In genomic region chr4:132972556-132972955, GRCm38 (mm10) we compare ENCODE assay signal across 19 mouse cellular contexts. TPM values are rescaled to one million over a fixed set of nuclear protein-coding genes. Genes with fewer than 3 reads are reported as not detected.
A peak's percentile ranks its signal among the peaks of the same experiment; 100 is the strongest.
DNase-seq lines count a peak whose midpoint lies in the region; ATAC-seq lines count a peak whose summit lies in the region.
"Had no signal": no experiment of that assay in that cellular context is flagged by ENCODE, and none has a peak within 500 bp of the region (broad histone marks: within the 10 kb centered on the region; RNA-seq: fewer than 3 reads in every experiment).

No protein-coding gene starts in this region.

- H3K4me1 ChIP-seq in forebrain, embryonic 14.5 days (ENCODE audit: control insufficient read depth, insufficient read depth, low read length) = peaks cover 14% of the 10 kb centered on the region; the same call in 1 of the 2 replicates
- peaks cover 18% of the 10 kb centered on the region for H3K4me1 ChIP-seq in forebrain, embryonic 16.5 days (replicated peaks; ENCODE audit: control insufficient read depth, insufficient read depth, low read length)
- H3K4me1 ChIP-seq in lung, embryonic 15.5 days = peaks cover 30% of the 10 kb centered on the region

- 15% methylated on average over 2 of the region's 2 CpGs for WGBS in forebrain, embryonic 14.5 days
- 9% methylated on average over 2 of the region's 2 CpGs for WGBS in forebrain, embryonic 16.5 days
- 25% methylated on average over 2 of the region's 2 CpGs for WGBS in lung, embryonic 15.5 days

- no peaks in the 10 kb centered on the region for H3K36me3 ChIP-seq in forebrain, embryonic 14.5 days (ENCODE audit: control insufficient read depth, insufficient read depth, low read length)
- H3K36me3 ChIP-seq in forebrain, embryonic 16.5 days (ENCODE audit: control insufficient read depth, insufficient read depth) = no peaks in the 10 kb centered on the region
- no peaks in the 10 kb centered on the region for H3K36me3 ChIP-seq in lung, embryonic 15.5 days
- H3K36me3 ChIP-seq: embryonic facial prominence, embryonic 10.5 days; heart, embryonic 10.5 days; hindbrain, embryonic 12.5 days had no signal

- H3K9me3 ChIP-seq in forebrain, embryonic 14.5 days (replicated peaks; ENCODE audit: control insufficient read depth, low read length) = no peaks in the 10 kb centered on the region
- H3K9me3 ChIP-seq in forebrain, embryonic 16.5 days (ENCODE audit: control insufficient read depth, low read length) = no peaks in the 10 kb centered on the region
- H3K9me3 ChIP-seq in lung, embryonic 15.5 days = no peaks in the 10 kb centered on the region
- H3K9me3 ChIP-seq: embryonic facial prominence, embryonic 10.5 days; forebrain, embryonic 13.5 days; heart, embryonic 10.5 days; hindbrain, embryonic 12.5 days had no signal

- peak; percentile 58 for DNase-seq in forebrain, embryonic 14.5 days (ENCODE audit: low spot score)
- no peak for DNase-seq in lung, postnatal 10 days
- DNase-seq in thymus, postnatal 25 days = peak; percentile 35
- no peak for DNase-seq in thymus, postnatal 10 days (ENCODE audit: low spot score in 2 of 2)
- no peak for DNase-seq in embryo, embryonic 9.5 days (ENCODE audit: extremely low spot score)
- DNase-seq: adrenal gland, postnatal 10 days; cerebellum, adult 18-20 months; cerebellum, adult 9-11 months; cerebellum, postnatal 36 days; gastrocnemius, postnatal 36 days; heart, adult 11 months; heart, postnatal 10 days; heart, postnatal 4 days had no signal

- H3K4me3 ChIP-seq in forebrain, embryonic 14.5 days (ENCODE audit: low read depth, low read length) = no peak overlapping the region
- H3K4me3 ChIP-seq in forebrain, embryonic 16.5 days (replicated peaks; ENCODE audit: low read length) = no peak overlapping the region
- H3K4me3 ChIP-seq in lung, embryonic 15.5 days = no peak overlapping the region
- H3K4me3 ChIP-seq: embryonic facial prominence, embryonic 10.5 days; forebrain, embryonic 13.5 days; heart, embryonic 10.5 days; hindbrain, embryonic 12.5 days had no signal

- peaks cover 16% of the 10 kb centered on the region for H3K27me3 ChIP-seq in forebrain, embryonic 14.5 days (replicated peaks; ENCODE audit: control insufficient read depth, insufficient read depth, low read length)
- H3K27me3 ChIP-seq in forebrain, embryonic 16.5 days (replicated peaks; ENCODE audit: control insufficient read depth, insufficient read depth, low read length) = peaks cover 20% of the 10 kb centered on the region
- H3K27me3 ChIP-seq in lung, embryonic 15.5 days = peaks cover 6% of the 10 kb centered on the region; the same call in 1 of the 2 replicates

- no peak for ATAC-seq in forebrain, embryonic 14.5 days
- no peak for ATAC-seq in forebrain, embryonic 16.5 days
- no peak for ATAC-seq in lung, embryonic 15.5 days (ENCODE audit: borderline replicate concordance, extremely low read depth, low FRiP score, low TSS enrichment)
- ATAC-seq: forebrain, embryonic 13.5 days had no signal

- peak overlapping the region; percentile 33; the same call in 1 of the 2 replicates for H3K27ac ChIP-seq in forebrain, embryonic 14.5 days (ENCODE audit: low read depth, low read length)
- H3K27ac ChIP-seq in forebrain, embryonic 16.5 days (ENCODE audit: low read length) = no peak overlapping the region
- H3K27ac ChIP-seq in lung, embryonic 15.5 days = 0 out of 2 replicates have a peak overlapping the region, but pooled peaks have one; percentile 36
- H3K27ac ChIP-seq: embryonic facial prominence, embryonic 10.5 days; forebrain, embryonic 13.5 days; heart, embryonic 10.5 days; hindbrain, embryonic 12.5 days had no signal

- no peak overlapping the region for H3K4me2 ChIP-seq in forebrain, embryonic 14.5 days (ENCODE audit: low read length)
- no peak overlapping the region for H3K4me2 ChIP-seq in forebrain, embryonic 16.5 days (ENCODE audit: low read length)
- no peak overlapping the region for H3K4me2 ChIP-seq in lung, embryonic 15.5 days
- H3K4me2 ChIP-seq: forebrain, embryonic 13.5 days; hindbrain, embryonic 12.5 days had no signal

- no peak overlapping the region for H3K9ac ChIP-seq in forebrain, embryonic 14.5 days (ENCODE audit: low read length)
- no peak overlapping the region for H3K9ac ChIP-seq in forebrain, embryonic 16.5 days (replicated peaks; ENCODE audit: low read depth, low read length)
- no peak overlapping the region for H3K9ac ChIP-seq in lung, embryonic 15.5 days
- H3K9ac ChIP-seq: forebrain, embryonic 13.5 days; hindbrain, embryonic 12.5 days had no signal

RNA-seq across cellular contexts. Expression of gene Fgr, which starts 1.3 kb away (rescaled TPM):
- 0.23 TPM in 1 of 2 replicates, not detected in the other for polyA plus RNA-seq in forebrain, embryonic 14.5 days (2014; fragmentation: Nextera tagmentation; extraction: Ambion mirVana)
- polyA plus RNA-seq in forebrain, embryonic 16.5 days (2015; fragmentation: Nextera tagmentation; extraction: Ambion mirVana) = not detected in 2 replicates
- 0.69 and 0.74 TPM in 2 replicates for polyA plus RNA-seq in lung, embryonic 15.5 days (2015; fragmentation: Nextera tagmentation; extraction: Ambion mirVana)
- polyA plus RNA-seq: forebrain, embryonic 13.5 days had no signal

RNA-seq across cellular contexts. Expression of gene Ahdc1, which starts 38.5 kb away (rescaled TPM):
- polyA plus RNA-seq in forebrain, embryonic 14.5 days (2014; fragmentation: Nextera tagmentation; extraction: Ambion mirVana) = 8.6 and 12.2 TPM in 2 replicates
- 13.0 and 13.7 TPM in 2 replicates for polyA plus RNA-seq in forebrain, embryonic 16.5 days (2015; fragmentation: Nextera tagmentation; extraction: Ambion mirVana)
- polyA plus RNA-seq in lung, embryonic 15.5 days (2015; fragmentation: Nextera tagmentation; extraction: Ambion mirVana) = 8.5 and 10.5 TPM in 2 replicates

RNA-seq across cellular contexts. Expression of gene Fam76a, which starts 50.2 kb away (rescaled TPM):
- polyA plus RNA-seq in forebrain, embryonic 14.5 days (2014; fragmentation: Nextera tagmentation; extraction: Ambion mirVana) = 44.2 and 47.1 TPM in 2 replicates
- 51.0 and 53.4 TPM in 2 replicates for polyA plus RNA-seq in forebrain, embryonic 16.5 days (2015; fragmentation: Nextera tagmentation; extraction: Ambion mirVana)
- 43.0 and 45.8 TPM in 2 replicates for polyA plus RNA-seq in lung, embryonic 15.5 days (2015; fragmentation: Nextera tagmentation; extraction: Ambion mirVana)

Comparison
In these comparisons a context has a peak if more than half of its experiments do, and no peak if none do; other contexts are left out.
1. DNase-seq: peak in forebrain, embryonic 14.5 days (single experiment) and thymus, postnatal 25 days (single experiment); none in lung, postnatal 10 days (single experiment), thymus, postnatal 10 days (0 of 2) and embryo, embryonic 9.5 days (single experiment).